Mouse (Mus musculus) CH12.LX (cell line): Measurements from ENCODE around the gene Rxfp1.

Source experiments
- CHD2 ChIP-seq: IDR thresholded peaks from 2 replicates; pipeline ENCODE4 v1.6.1; 2011; ENCODE audit warnings: low read length, improper control_type of control experiment
- CTCF ChIP-seq, 2 experiments: IDR thresholded peaks in 1 of 2; conservative IDR thresholded peaks in 1 of 2; 2 replicates each; pipeline ENCODE4 v1.5.1; 2011 to 2012; ENCODE audit warnings: low read depth in 2 of 2, low read length in 2 of 2, improper control_type of control experiment in 1 of 2, inconsistent platforms in 1 of 2, mild to moderate bottlenecking in 1 of 2, moderate library complexity in 1 of 2
- ELF1 ChIP-seq: IDR thresholded peaks from 2 replicates; pipeline ENCODE4 v1.6.1; 2014; ENCODE audit warnings: low read depth, mild to moderate bottlenecking, inconsistent platforms, low read length, improper control_type of control experiment
- HCFC1 ChIP-seq: IDR thresholded peaks from 2 replicates; pipeline ENCODE4 v1.6.1; 2012; ENCODE audit warnings: low read depth, mild to moderate bottlenecking, inconsistent platforms, low read length, improper control_type of control experiment
- MAX ChIP-seq: IDR thresholded peaks from 2 replicates; pipeline ENCODE4 v1.6.1; 2011; ENCODE audit warnings: low read length, improper control_type of control experiment
- POLR2A ChIP-seq: IDR thresholded peaks from 2 replicates; pipeline ENCODE4 v1.6.1; 2011; ENCODE audit warnings: low read depth, mild to moderate bottlenecking, improper control_type of control experiment, low read length
- ZC3H11A ChIP-seq: IDR thresholded peaks from 2 replicates; pipeline ENCODE4 v1.6.1; 2012; ENCODE audit warnings: low read depth, mild to moderate bottlenecking, inconsistent platforms, low read length, improper control_type of control experiment

GRCm38 (mm10) chr3:79652129-79652528 is 85.6 kb downstream of the Rxfp1 start:
- no peak for TF ChIP-seq POLR2A
- no peak for TF ChIP-seq ZC3H11A
- TF ChIP-seq CHD2: no peak
- TF ChIP-seq CTCF (conservative IDR thresholded peaks at IDR 0.05 in 1 of 2, IDR thresholded peaks at IDR 0.05 in 1 of 2; ENCODE audit: low read depth in 2 of 2, low read length in 2 of 2): no peak
- no peak for TF ChIP-seq MAX
- no peak for TF ChIP-seq ELF1
- no peak for TF ChIP-seq HCFC1
